Mouse (Mus musculus) CH12.LX (cell line): ENCODE measurements around the gene Brinp2. TPM values are rescaled to one million over a fixed set of nuclear protein-coding genes. Genes with fewer than 3 reads are reported as not detected.

Source experiments
- DNase-seq: peaks from one replicate; pipeline ENCODE4 v3.0.0-alpha.2; 2013; ENCODE audit errors: extremely low read depth
- H3K27ac ChIP-seq: 2 replicates; pipeline ENCODE4 v1.5.1; 2012; ENCODE audit warnings: low read depth, mild to moderate bottlenecking, control low read depth, moderate library complexity; ENCODE audit not compliant: insufficient read depth
- H3K27me3 ChIP-seq: replicated peaks from 2 replicates; pipeline ENCODE3; 2012; ENCODE audit warnings: inconsistent platforms
- H3K36me3 ChIP-seq, 2 experiments: replicated peaks in 1 of 2; 2 replicates each; pipeline versions ENCODE3 to v1.6.1; 2012; ENCODE audit warnings: inconsistent platforms in 1 of 2, low read length in 1 of 2, mild to moderate bottlenecking in 1 of 2, mixed read lengths in 1 of 2, moderate library complexity in 1 of 2; ENCODE audit not compliant: control insufficient read depth in 1 of 2, insufficient read depth in 1 of 2
- H3K4me1 ChIP-seq, 2 experiments: 2 replicates each; pipeline ENCODE4 v1.6.1; 2012; ENCODE audit warnings: inconsistent platforms in 1 of 2, moderate library complexity in 1 of 2; ENCODE audit not compliant: insufficient read depth in 2 of 2, control insufficient read depth in 1 of 2
- H3K4me2 ChIP-seq: 2 replicates; pipeline ENCODE4 v1.6.1; 2012; ENCODE audit warnings: low read depth, mild to moderate bottlenecking, control low read depth; ENCODE audit not compliant: poor library complexity, insufficient read depth, severe bottlenecking
- H3K4me3 ChIP-seq, 3 experiments: fragments of 150-350 bp in 1 of 3; sonication (generic) in 1 of 3; replicated peaks in 1 of 3; 2 replicates each; pipeline versions ENCODE3 to v1.5.1; 2011 to 2012; ENCODE audit warnings: low read depth in 2 of 3, low read length in 2 of 3, mild to moderate bottlenecking in 2 of 3, moderate library complexity in 2 of 3, control low read depth in 1 of 3, improper control_type of control experiment in 1 of 3, inconsistent platforms in 1 of 3, mixed read lengths in 1 of 3; ENCODE audit not compliant: poor library complexity in 1 of 3
- H3K79me2 ChIP-seq: replicated peaks from 2 replicates; pipeline ENCODE4 v1.6.1; 2012; ENCODE audit warnings: mild to moderate bottlenecking, moderate library complexity; ENCODE audit not compliant: control insufficient read depth, poor library complexity, insufficient read depth, severe bottlenecking; ENCODE audit errors: extremely low read depth
- H3K9ac ChIP-seq: 2 replicates; pipeline ENCODE4 v1.6.1; 2012; ENCODE audit warnings: low read depth, mild to moderate bottlenecking, control low read depth, moderate library complexity; ENCODE audit not compliant: insufficient read depth
- H3K9me3 ChIP-seq: replicated peaks from 2 replicates; pipeline ENCODE3; 2012; ENCODE audit warnings: low read length, inconsistent platforms, mixed read lengths
- CHD1 ChIP-seq: IDR thresholded peaks from 2 replicates; pipeline ENCODE4 v1.6.1; 2012; ENCODE audit warnings: low read depth, low read length, improper control_type of control experiment, inconsistent platforms
- CTCF ChIP-seq, 2 experiments: IDR thresholded peaks in 1 of 2; conservative IDR thresholded peaks in 1 of 2; 2 replicates each; pipeline ENCODE4 v1.5.1; 2011 to 2012; ENCODE audit warnings: low read depth in 2 of 2, low read length in 2 of 2, improper control_type of control experiment in 1 of 2, inconsistent platforms in 1 of 2, mild to moderate bottlenecking in 1 of 2, moderate library complexity in 1 of 2
- HCFC1 ChIP-seq: IDR thresholded peaks from 2 replicates; pipeline ENCODE4 v1.6.1; 2012; ENCODE audit warnings: low read depth, mild to moderate bottlenecking, inconsistent platforms, low read length, improper control_type of control experiment
- MAX ChIP-seq: IDR thresholded peaks from 2 replicates; pipeline ENCODE4 v1.6.1; 2011; ENCODE audit warnings: low read length, improper control_type of control experiment
- MXI1 ChIP-seq: IDR thresholded peaks from 2 replicates; pipeline ENCODE4 v1.6.1; 2011; ENCODE audit warnings: mild to moderate bottlenecking, low read depth, low read length, improper control_type of control experiment
- NRF1 ChIP-seq: IDR thresholded peaks from 2 replicates; pipeline ENCODE4 v1.6.1; 2014; ENCODE audit warnings: low read depth, mild to moderate bottlenecking, inconsistent platforms, low read length, improper control_type of control experiment, moderate library complexity
- SMC3 ChIP-seq: IDR thresholded peaks from 2 replicates; pipeline ENCODE4 v1.6.1; 2011; ENCODE audit warnings: low read depth, low read length, improper control_type of control experiment
- ZMIZ1 ChIP-seq: IDR thresholded peaks from 2 replicates; pipeline ENCODE4 v1.6.1; 2012; ENCODE audit warnings: low read depth, mild to moderate bottlenecking, inconsistent platforms, low read length, improper control_type of control experiment
- ZNF384 ChIP-seq: IDR thresholded peaks from 2 replicates; pipeline ENCODE4 v1.6.1; 2012; ENCODE audit warnings: low read depth, low read length, improper control_type of control experiment, inconsistent platforms
- dilution Hi-C: fragments of 300-500 bp; cut with MboI; formaldehyde crosslinking; loops from 2 replicates; pipeline ENCODE4 v1.14.3; 2020; ENCODE audit warnings: low sequenced_read_pairs; ENCODE audit not compliant: extremely low pct_unique_long_range_greater_than_20kb, extremely low pct_ligation_motif_present
- in situ Hi-C: fragments of 300-500 bp; cut with MboI; formaldehyde crosslinking; loops from 3 replicates; pipeline ENCODE4 v1.14.3; 2019; ENCODE audit warnings: low sequenced_read_pairs, low pct_ligation_motif_present, low pct_unique_long_range_greater_than_20kb, mixed read lengths
- polyA plus RNA-seq: library from polyadenylated mRNA; unstranded; fragments of >175 nt; gene quantifications from 2 replicates; pipeline ENCODE4 v1.2.1, GENCODE M21; 2012; ENCODE audit warnings: low read depth; ENCODE audit not compliant: insufficient read length
- total RNA-seq, 2 experiments: library from RNA; depleted of rRNA; stranded (reverse); fragments of 300-350 nt in 1 of 2; fragments of >200 nt in 1 of 2; gene quantifications; 2 replicates each; pipeline ENCODE4 v1.2.3; 2012 to 2014

The Brinp2 gene
- total and polyA plus RNA-seq, 3 experiments: 0.04 to 0.26 (median 0.05) TPM

DNA sequence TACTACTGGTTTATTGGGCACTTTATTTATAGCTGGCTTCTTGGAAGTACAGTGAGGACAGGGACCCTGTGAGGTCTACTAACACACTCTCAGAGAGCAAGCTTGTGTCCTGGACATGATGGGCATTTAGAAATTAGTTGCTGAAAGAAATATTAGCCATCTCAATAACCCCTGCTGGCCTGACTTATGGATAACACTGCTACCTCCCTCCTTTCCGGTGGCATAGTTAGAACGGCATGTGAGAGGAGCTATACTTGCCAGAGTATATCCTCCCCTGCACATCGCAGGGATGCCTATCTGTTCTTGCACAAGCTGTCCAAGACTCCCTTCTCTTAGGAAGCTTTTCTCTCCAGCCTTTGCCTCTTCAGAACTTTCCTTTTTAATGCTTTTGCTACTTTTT is 107.9 kb downstream of the Brinp2 start:
- peaks cover 0 to 11% of the 10 kb centered on the region in 2 experiments; a peak in 2 of 4 replicates for H3K4me1 ChIP-seq
- H3K36me3 ChIP-seq: no peaks in the 10 kb centered on the region
- in situ Hi-C loops: no loop called here
- no peak overlapping the region for H3K9ac ChIP-seq
- TF ChIP-seq NRF1 (no peak), MXI1 (no peak), CHD1 (no peak), MAX (no peak)
- H3K27ac ChIP-seq: no peak overlapping the region
- no peak for DNase-seq
- dilution Hi-C loops: no loop called here
- H3K9me3 ChIP-seq: no peaks in the 10 kb centered on the region
- H3K27me3 ChIP-seq: no peaks in the 10 kb centered on the region
- H3K4me3 ChIP-seq: no peak overlapping the region
- no peak overlapping the region for H3K4me2 ChIP-seq
- no peaks in the 10 kb centered on the region for H3K79me2 ChIP-seq

- H3K4me2 ChIP-seq: no peak overlapping the region
- H3K27me3 ChIP-seq: no peaks in the 10 kb centered on the region
- DNase-seq: no peak
- dilution Hi-C loops: no loop called here
- in situ Hi-C loops: no loop called here
- no peaks in the 10 kb centered on the region for H3K36me3 ChIP-seq
- H3K79me2 ChIP-seq: no peaks in the 10 kb centered on the region
- H3K27ac ChIP-seq: no peak overlapping the region
- H3K9me3 ChIP-seq: no peaks in the 10 kb centered on the region
- no peak for TF ChIP-seq SMC3
- H3K4me1 ChIP-seq: peaks cover 0 to 11% of the 10 kb centered on the region in 2 experiments; a peak in 2 of 4 replicates
- no peak overlapping the region for H3K4me3 ChIP-seq
- H3K9ac ChIP-seq: no peak overlapping the region
These were observed 109.5 kb downstream of the Brinp2 start for GRCm38 (mm10) chr1:158246476-158247153.

- DNase-seq: no peak
- in situ Hi-C loops (no loop called here), dilution Hi-C loops (no loop called here)
These were observed 110.6 kb downstream of the Brinp2 start for GRCm38 (mm10) chr1:158245486-158245885.

More at GRCm38 (mm10) chr1:158245486-158245885, 110.6 kb downstream of the Brinp2 start:
- no peaks in the 10 kb centered on the region for H3K27me3 ChIP-seq
- no peak overlapping the region for H3K27ac ChIP-seq
- no peaks in the 10 kb centered on the region for H3K79me2 ChIP-seq
- no peaks in the 10 kb centered on the region for H3K36me3 ChIP-seq
- peaks cover 0 to 3% of the 10 kb centered on the region in 2 experiments; a peak in 2 of 4 replicates for H3K4me1 ChIP-seq
- H3K9me3 ChIP-seq: no peaks in the 10 kb centered on the region
- no peak overlapping the region for H3K9ac ChIP-seq
- no peak overlapping the region for H3K4me2 ChIP-seq
- TF ChIP-seq ZNF384: no peak
- peak in 1 of 2 experiments; percentile 40; a peak in 2 of 4 replicates for TF ChIP-seq CTCF (conservative IDR thresholded peaks at IDR 0.05 in 1 of 2, IDR thresholded peaks at IDR 0.05 in 1 of 2; ENCODE audit: low read depth in 2 of 2, low read length in 2 of 2)
- TF ChIP-seq HCFC1: no peak
- TF ChIP-seq ZMIZ1: no peak
- no peak overlapping the region for H3K4me3 ChIP-seq
